Mouse (Mus musculus): ENCODE measurements around the gene Tamm41. TPM values are rescaled to one million over a fixed set of nuclear protein-coding genes. Genes with fewer than 3 reads are reported as not detected.

The Tamm41 gene
- polyA plus RNA-seq, 1 experiment = 11.7 TPM

DNA sequence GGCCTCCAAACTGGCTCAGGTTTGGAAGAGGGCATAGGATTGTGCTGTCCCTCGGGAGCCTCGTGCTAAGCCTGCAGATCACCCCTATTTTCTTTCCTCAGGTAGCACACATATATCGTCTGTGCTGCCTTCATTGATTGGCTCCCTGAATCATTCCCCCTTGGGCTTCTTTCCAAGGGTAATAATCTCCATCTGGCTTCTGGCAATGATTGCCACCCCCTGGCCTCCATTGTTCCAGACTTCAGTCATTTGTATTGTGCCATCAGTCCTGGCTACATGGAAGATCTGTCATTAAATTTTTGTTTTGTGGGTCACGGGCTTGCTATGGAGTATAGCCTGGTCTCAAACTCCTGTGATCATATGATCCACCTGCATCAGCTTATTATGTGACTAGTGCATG lies 17.8 kb upstream of the Tamm41 start:
- Histone ChIP-seq H3K9me3 (peaks cover 5% of the 10 kb centered on the region), H3K36me3 (replicated peaks; ENCODE audit: low read length) (no peaks in the 10 kb centered on the region), H3K4me3 (replicated peaks) (no peak overlapping the region), H3K27me3 (replicated peaks) (peaks cover 49% of the 10 kb centered on the region), H3K4me1 (no peaks in the 10 kb centered on the region)
- no peak for TF ChIP-seq GATA1 (IDR thresholded peaks at IDR 0.05; ENCODE audit: borderline replicate concordance, low read length)
- no peak for TF ChIP-seq FLI1 (IDR thresholded peaks at IDR 0.05; ENCODE audit: low read length)

DNA sequence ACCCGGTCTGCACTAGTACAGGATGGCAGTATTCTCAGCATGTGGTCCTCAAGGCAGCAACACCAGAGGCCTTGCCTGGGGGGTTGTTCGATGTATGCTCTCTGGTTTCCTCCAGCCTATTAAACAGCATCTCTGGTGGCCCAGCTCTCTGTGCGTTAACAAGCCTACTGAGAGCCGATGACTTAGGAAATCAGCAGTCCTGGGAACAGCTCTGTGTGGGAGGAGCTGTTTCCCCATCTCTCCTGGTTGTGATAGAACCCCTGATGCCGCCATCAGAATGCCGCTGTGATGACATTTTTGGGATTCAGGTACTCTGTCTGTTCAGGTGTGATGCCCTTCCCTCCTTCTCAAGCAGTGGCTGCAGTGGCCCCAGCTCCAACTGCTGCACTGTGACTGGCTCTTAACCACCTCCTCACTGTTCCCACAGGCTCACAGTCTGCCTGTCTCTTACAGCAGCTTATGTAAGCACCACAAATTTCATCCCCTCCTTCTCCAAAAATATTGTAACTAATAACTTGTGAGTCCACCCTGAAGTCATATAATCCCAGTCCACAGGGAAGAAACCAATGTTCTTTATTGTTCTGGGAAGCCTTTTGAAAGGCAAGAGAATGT lies 14.0 kb upstream of the Tamm41 start:
- no peak overlapping the region for H3K4me3 ChIP-seq (replicated peaks)
- H3K27me3 ChIP-seq (replicated peaks) = peaks cover 26% of the 10 kb centered on the region
- H3K9me3 ChIP-seq = peaks cover 5% of the 10 kb centered on the region
- TF ChIP-seq FLI1 (IDR thresholded peaks at IDR 0.05; ENCODE audit: low read length) (no peak), GATA1 (IDR thresholded peaks at IDR 0.05; ENCODE audit: borderline replicate concordance, low read length) (no peak)
- peaks cover 19% of the 10 kb centered on the region for H3K4me1 ChIP-seq
- no peaks in the 10 kb centered on the region for H3K36me3 ChIP-seq (replicated peaks; ENCODE audit: low read length)

DNA sequence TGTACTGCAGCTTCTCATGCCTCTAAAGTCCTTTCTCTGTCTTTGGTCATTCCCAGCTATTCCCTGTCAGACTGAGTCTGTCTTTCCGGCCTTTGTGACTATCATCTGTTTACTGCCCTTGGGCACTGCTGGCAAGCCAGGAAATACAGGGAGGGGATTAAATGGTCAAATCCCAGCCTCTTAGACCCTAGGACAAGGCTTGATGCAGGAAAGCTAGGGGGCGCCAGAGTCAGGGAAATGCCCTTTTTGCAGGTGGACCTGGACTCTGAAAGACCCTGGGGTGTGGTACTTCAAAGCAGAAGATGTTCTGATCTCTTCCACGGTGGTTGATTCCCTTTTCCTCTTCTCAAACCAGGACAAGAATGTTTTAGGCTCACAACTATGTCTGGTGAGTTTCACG lies 11.3 kb upstream of the Tamm41 start:
- H3K4me3 ChIP-seq (replicated peaks) = no peak overlapping the region
- peaks cover 16% of the 10 kb centered on the region for H3K27me3 ChIP-seq (replicated peaks)
- TF ChIP-seq FLI1 (IDR thresholded peaks at IDR 0.05; ENCODE audit: low read length) (no peak), GATA1 (IDR thresholded peaks at IDR 0.05; ENCODE audit: borderline replicate concordance, low read length) (no peak)
- peaks cover 5% of the 10 kb centered on the region for H3K9me3 ChIP-seq
- H3K36me3 ChIP-seq (replicated peaks; ENCODE audit: low read length) = no peaks in the 10 kb centered on the region
- peaks cover 25% of the 10 kb centered on the region for H3K4me1 ChIP-seq

DNA sequence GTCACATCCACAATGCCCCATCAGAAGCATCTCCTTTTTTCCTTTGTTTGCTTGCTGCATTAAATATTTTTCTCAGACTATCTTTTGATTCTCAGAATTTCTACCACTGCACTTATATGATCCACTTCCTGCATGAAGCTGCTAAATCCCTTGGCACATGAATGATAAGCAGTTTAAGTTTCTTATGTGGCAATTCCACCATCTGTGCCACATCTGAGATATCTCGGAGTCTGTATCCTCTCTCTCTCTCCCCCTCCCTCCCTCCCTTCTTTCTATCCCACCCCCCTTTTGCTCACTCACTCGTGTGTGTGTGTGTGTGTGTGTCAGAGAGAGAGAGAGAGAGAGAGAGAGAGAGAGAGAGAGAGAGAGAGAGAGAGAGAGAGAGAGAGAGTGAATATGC lies 10.1 kb upstream of the Tamm41 start:
- H3K36me3 ChIP-seq (replicated peaks; ENCODE audit: low read length) = no peaks in the 10 kb centered on the region
- no peak for TF ChIP-seq GATA1 (IDR thresholded peaks at IDR 0.05; ENCODE audit: borderline replicate concordance, low read length)
- no peak for TF ChIP-seq FLI1 (IDR thresholded peaks at IDR 0.05; ENCODE audit: low read length)
- H3K27me3 ChIP-seq (replicated peaks) = peaks cover 11% of the 10 kb centered on the region
- H3K9me3 ChIP-seq = no peaks in the 10 kb centered on the region
- H3K4me1 ChIP-seq = peaks cover 25% of the 10 kb centered on the region
- no peak overlapping the region for H3K4me3 ChIP-seq (replicated peaks)

DNA sequence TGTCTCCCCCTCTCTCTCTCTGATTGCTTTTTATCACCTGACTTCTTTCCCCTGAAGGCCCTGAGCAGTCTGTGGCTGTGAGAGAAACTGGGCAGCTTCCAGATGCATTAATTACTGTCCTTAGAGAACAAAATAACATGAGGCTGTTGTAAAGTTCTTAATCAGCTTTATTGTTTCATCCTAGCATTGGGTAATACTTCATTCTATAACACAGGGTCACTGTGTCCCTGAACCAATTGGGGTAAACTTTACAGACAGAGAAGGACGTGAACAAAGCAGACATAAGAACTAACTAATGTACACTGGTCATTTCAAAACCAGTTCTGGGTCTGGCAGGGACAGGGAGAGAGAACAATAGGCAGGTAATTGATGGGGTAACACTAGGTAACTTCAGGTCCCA lies 8.4 kb upstream of the Tamm41 start:
- no peaks in the 10 kb centered on the region for H3K36me3 ChIP-seq (replicated peaks; ENCODE audit: low read length)
- peaks cover 25% of the 10 kb centered on the region for H3K4me1 ChIP-seq
- H3K9me3 ChIP-seq = no peaks in the 10 kb centered on the region
- H3K27me3 ChIP-seq (replicated peaks) = peaks cover 9% of the 10 kb centered on the region
- TF ChIP-seq GATA1 (IDR thresholded peaks at IDR 0.05; ENCODE audit: borderline replicate concordance, low read length) = no peak
- H3K4me3 ChIP-seq (replicated peaks) = no peak overlapping the region

DNA sequence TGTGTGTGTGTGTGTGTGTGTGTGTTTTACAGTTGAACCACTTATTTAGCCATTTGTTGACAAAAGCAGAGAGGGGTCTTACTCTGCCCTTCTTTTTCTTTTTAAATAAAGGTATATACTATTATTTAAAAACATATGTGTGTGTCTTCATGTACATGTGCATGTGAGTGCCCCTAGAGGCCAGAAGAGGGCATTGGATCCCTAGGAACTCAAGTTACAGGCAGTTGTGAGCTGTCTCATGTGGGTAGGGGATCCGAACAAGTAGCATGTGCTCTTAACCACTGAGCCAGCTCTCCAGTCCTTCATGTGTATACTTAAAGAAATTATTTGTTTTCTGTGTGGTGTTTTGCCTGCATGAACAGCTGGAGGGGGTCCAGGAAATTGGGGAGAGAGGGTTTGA lies 7.0 kb upstream of the Tamm41 start:
- H3K9me3 ChIP-seq = peaks cover 6% of the 10 kb centered on the region
- H3K36me3 ChIP-seq (replicated peaks; ENCODE audit: low read length) = no peaks in the 10 kb centered on the region
- no peak overlapping the region for H3K4me3 ChIP-seq (replicated peaks)
- TF ChIP-seq GATA1 (IDR thresholded peaks at IDR 0.05; ENCODE audit: borderline replicate concordance, low read length) (no peak), FLI1 (IDR thresholded peaks at IDR 0.05; ENCODE audit: low read length) (no peak)
- peaks cover 12% of the 10 kb centered on the region for H3K27me3 ChIP-seq (replicated peaks)
- peaks cover 25% of the 10 kb centered on the region for H3K4me1 ChIP-seq

DNA sequence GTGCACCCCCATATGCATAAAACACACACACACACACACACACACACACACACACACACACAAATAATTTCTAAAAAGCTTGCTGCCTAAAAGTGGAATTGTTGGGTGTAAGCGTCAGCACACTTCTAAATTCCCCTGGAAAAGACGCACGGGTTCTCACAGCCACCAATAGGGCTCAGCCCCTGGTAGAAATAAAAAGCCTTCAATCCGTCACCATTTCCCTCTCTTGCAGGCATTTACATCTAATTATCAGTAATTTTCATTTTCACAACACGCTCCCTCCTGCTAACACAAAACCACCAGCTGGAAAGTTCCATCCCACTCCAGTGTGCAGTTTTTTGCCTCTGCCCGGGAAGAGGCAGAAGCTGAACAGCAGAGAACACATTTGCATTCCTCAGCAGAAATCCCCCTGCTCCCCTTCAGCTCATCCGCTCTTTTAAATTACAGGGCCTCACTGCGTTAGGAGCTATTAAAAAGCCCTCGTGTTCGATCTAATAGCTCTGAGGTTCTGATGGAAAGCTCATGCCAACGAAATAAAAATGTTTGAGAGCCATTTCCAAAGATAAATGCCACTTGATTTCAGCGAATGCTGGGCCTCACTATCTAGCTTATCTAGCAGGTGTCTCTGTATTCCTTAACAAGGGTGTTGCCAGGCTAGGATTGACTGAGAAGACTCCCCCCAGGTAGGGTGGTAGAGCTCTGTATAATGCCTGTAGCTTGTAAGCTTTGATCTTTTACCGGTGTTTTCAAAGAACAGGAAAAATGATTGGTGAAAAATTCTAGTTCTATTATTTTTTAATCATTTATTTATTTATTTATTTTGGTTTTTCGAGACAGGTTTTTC lies 6.2 kb upstream of the Tamm41 start:
- Histone ChIP-seq H3K9me3 (peaks cover 6% of the 10 kb centered on the region), H3K36me3 (replicated peaks; ENCODE audit: low read length) (no peaks in the 10 kb centered on the region)

DNA sequence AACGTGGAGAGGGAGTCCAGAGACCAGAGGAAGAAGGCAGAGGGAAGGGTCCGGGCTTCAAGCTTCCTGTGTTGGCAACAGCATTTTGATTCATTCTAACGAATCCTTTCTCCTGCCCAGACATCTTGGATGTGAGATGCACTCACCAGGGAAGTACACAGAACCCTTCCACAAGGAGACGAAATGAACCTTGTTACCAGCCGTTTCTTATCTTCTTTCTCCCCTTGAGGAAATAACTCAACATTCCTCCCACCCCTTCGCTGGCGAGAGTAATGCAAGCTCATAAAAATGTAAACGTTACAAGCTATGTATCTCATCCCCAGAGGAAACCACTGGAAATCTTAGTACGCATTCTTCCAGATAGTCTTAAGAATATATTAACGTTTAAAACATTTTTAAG lies 4.9 kb upstream of the Tamm41 start:
- H3K4me3 ChIP-seq (replicated peaks) = no peak overlapping the region
- H3K9me3 ChIP-seq = peaks cover 6% of the 10 kb centered on the region
- no peaks in the 10 kb centered on the region for H3K36me3 ChIP-seq (replicated peaks; ENCODE audit: low read length)
- H3K4me1 ChIP-seq = peaks cover 15% of the 10 kb centered on the region
- TF ChIP-seq FLI1 (IDR thresholded peaks at IDR 0.05; ENCODE audit: low read length) (no peak), GATA1 (IDR thresholded peaks at IDR 0.05; ENCODE audit: borderline replicate concordance, low read length) (no peak)
- peaks cover 12% of the 10 kb centered on the region for H3K27me3 ChIP-seq (replicated peaks)

More for the DNA sequence above, 6.2 kb upstream of the Tamm41 start:
- Histone ChIP-seq H3K4me3 (replicated peaks) (no peak overlapping the region), H3K4me1 (peaks cover 22% of the 10 kb centered on the region), H3K27me3 (replicated peaks) (peaks cover 12% of the 10 kb centered on the region)
- TF ChIP-seq FLI1 (IDR thresholded peaks at IDR 0.05; ENCODE audit: low read length) (no peak), GATA1 (IDR thresholded peaks at IDR 0.05; ENCODE audit: borderline replicate concordance, low read length) (no peak)

DNA sequence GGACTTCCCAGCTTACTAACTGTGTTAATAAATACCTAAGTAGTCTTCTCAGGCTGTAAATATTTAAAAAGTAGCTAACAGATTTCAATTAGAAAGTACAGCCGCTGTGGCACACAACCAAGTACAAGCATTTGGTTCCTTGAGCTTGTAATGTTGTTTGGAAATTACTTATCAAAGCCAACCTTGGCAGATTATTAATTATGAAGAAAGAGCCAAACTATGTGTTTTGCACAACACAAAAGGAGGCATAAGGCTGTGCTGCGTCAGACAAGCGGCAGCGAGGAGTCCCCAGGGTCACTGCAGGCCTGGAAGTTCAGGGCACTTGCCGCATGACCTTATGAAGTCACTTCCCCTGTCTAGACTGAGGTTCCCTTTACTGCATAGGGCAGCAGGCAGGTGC lies 4.2 kb downstream of the Tamm41 start:
- no peak overlapping the region for H3K4me3 ChIP-seq (replicated peaks)
- H3K9me3 ChIP-seq = no peaks in the 10 kb centered on the region
- TF ChIP-seq FLI1 (IDR thresholded peaks at IDR 0.05; ENCODE audit: low read length) (no peak), GATA1 (IDR thresholded peaks at IDR 0.05; ENCODE audit: borderline replicate concordance, low read length) (no peak)
- peaks cover 55% of the 10 kb centered on the region for H3K36me3 ChIP-seq (replicated peaks; ENCODE audit: low read length)
- H3K4me1 ChIP-seq = peaks cover 17% of the 10 kb centered on the region
- no peaks in the 10 kb centered on the region for H3K27me3 ChIP-seq (replicated peaks)

DNA sequence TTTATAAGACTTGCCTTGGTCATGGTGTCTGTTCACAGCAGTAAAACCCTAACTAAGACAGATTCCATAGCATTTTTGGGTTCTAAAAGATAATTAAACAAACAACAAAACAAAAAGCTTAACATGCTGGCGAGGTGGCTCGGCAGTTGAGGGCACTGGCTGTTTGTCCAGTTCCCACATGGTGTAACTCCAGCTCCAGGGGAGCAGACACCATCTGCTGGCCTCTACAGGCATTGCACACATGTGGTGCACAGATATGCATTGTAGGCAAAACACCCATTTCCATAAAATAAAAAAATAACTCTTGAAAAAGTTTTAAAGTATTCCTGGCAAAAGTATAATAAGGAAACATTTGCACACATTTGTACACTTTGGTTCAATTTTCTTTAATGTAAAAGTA lies 7.6 kb downstream of the Tamm41 start:
- TF ChIP-seq FLI1 (IDR thresholded peaks at IDR 0.05; ENCODE audit: low read length) = no peak
- TF ChIP-seq GATA1 (IDR thresholded peaks at IDR 0.05; ENCODE audit: borderline replicate concordance, low read length) = no peak
- no peaks in the 10 kb centered on the region for H3K4me1 ChIP-seq
- peaks cover 81% of the 10 kb centered on the region for H3K36me3 ChIP-seq (replicated peaks; ENCODE audit: low read length)
- no peak overlapping the region for H3K4me3 ChIP-seq (replicated peaks)
- H3K9me3 ChIP-seq = no peaks in the 10 kb centered on the region
- H3K27me3 ChIP-seq (replicated peaks) = no peaks in the 10 kb centered on the region

All from megakaryocyte, embryonic 14.5 days (primary cell).